Mouse (Mus musculus) thymus, postnatal 36 days (tissue): Measurements from ENCODE around the gene Slc25a21.

Experiments
- DNase-seq, 2 experiments: peaks; one replicate each; pipeline ENCODE4 v3.0.0; 2022; ENCODE audit warnings: mixed read lengths in 2 of 2

The Slc25a21 gene

DNA sequence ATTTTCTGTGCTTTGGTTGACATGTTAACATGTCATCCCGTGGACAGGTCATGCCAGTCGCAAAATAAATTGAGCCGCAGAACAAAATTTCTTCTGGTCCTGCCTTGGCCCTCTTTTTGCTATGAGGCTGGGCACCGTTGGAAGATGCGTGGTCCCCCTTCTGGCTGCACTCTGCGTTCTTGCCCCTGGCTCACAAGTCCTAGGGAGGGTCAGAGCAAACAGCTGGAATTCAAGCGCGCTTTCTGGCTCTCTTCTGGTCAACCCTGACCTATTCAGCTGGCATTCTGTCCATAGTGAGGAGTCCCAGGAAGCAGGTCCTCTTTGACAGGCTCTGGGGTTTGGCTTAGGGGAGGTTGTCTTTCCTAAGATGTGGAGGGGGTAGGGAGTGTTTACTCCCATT is 508.4 kb downstream of the Slc25a21 start:
- no peak for DNase-seq

DNA sequence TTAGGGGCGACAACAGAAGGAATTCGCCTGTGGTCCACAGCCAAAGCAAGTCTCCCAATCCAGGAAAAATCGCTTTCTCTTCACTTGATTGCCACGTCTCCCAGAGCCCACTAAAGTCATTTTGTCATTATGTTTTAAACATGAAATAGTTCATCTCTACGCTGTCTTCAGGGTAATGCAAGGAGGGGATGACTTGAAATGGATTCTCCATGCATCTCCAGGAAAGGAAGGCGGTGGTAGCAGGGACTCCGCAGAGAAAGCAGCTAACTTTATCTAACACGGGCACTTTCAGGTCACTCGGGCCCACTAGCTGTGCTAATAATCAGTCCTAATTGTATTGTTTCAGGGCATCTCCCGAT is 508.8 kb downstream of the Slc25a21 start:
- DNase-seq, result no peak

DNA sequence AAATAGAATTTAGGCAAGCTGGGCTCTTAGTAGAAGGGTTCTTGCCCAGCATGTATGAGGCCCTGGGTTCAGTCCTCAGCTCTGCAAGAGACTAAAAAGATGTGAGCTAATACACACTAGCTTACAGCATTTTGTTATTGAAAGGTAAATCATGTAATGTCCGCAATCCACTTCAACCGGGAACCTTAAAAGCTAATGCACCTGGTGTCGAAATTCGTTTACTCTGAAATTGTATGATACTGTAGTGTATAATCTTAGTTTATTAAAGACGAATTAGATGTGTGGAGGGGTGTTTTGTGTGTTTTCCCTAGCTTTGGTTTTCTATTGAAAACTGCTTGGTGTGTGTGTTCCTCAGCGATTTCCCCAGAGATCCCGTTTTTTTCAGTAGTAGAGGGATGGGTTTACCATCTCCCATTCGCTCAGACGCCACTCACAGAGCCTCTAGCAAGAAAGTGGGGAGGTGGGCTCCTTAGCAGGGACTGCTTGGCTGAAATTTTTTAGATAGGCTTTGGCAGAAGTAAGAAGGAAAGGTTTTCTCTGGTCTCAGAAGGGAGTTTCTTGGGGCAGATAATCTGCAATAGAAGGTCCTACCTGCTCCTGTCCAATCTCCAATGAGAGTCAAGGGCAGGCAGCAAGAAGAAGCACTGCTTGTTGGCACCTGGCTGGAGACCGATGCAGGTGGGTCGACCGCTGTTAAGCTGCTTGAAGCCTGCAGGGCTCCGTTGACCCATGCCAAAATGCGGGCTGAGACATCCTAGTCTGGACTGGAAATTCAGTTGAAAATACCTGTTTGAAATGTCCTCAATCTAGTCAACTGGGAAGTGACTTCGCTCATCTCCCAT is 509.4 kb downstream of the Slc25a21 start:
- no peak for DNase-seq

DNA sequence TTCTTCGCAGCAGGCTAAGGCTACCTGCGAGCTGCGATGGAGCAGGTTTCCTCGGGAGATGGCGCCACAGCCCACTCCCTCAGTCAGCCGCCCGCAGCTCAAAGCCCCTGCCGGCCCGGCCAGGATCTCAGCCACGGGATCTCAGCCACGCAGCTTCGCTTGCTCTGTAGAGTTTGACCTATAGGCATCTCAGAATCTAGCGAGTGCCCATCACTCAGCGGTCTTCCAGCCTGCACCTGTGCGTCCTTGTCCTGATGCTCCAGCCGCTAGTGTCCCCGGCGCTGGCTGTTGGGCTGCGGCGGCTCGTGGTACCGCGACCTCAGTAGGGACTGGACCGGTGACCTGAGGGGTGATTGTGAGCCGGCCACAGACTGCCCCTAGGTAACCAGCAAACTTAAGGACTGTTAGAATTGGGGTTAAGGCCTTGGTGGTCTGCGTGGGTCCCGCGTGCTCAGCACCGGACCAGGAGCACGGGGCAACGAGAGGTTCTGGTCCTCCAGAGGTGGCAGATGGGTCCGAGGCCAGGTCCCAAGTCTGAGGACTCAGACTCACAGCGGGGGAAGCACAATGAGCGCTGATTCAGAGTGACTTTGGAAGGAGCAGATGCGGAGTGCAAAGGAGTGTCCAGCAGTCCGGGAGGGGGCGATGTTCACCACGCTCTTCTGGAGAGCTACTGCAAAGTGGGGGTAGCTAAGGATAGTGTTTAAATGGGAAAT is 516.0 kb downstream of the Slc25a21 start:
- no peak for DNase-seq

DNA sequence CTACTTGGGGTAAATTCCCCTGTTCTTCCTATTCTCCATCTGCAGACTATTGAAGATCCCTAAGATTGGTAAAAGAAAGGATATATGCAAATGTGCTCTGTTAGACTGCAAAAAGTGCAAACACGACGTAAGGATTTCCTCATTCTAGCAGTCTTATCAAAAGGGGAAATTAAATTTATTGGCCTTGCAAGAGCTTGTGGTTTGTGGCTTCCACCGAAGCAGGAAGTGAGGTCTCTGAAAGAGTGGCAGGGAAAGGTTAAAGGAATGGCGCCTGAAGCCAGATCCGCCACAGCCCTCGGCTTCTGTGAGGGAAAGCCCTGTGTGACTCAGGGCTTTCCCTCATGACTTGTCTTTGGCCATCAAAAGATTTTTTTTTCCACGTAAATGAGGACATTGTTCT is 519.7 kb downstream of the Slc25a21 start:
- DNase-seq, result no peak

DNA sequence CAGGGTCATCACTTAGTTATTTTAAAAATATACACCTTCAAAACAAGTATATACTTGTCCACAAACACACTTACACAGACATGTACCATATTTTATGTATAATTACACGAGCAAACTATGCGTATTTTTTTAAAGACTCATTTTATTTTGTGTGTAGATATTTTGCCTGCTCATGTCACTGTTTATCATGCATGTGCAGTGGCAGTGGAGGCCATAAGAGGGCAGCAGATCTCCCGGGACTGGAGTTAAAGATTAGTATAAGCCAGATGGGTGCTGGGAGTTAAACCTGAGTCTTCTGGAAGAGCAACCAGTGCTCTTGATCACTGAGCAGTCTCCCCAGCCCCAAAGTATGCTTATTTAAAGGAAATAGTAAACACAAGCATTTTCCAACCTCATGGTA is 522.5 kb downstream of the Slc25a21 start:
- no peak for DNase-seq

DNA sequence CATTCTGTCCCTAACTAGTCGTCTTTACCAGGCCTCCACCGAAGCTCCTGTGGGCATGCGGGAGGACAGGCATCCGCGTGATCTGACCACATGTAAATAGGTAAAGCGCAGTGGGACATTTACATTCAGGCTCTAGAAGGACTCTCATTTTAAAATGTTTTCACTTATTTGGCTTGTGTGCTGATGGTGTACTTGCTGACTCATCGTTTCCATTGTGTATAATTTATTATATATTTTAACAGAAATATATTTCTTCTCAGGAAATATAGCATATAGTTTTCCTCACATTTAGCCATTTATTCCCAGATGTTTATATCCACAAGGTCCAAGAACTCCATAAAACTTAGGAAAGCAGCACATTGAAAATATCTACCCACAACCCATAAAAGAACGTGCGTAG is 526.5 kb downstream of the Slc25a21 start:
- no peak for DNase-seq

DNA sequence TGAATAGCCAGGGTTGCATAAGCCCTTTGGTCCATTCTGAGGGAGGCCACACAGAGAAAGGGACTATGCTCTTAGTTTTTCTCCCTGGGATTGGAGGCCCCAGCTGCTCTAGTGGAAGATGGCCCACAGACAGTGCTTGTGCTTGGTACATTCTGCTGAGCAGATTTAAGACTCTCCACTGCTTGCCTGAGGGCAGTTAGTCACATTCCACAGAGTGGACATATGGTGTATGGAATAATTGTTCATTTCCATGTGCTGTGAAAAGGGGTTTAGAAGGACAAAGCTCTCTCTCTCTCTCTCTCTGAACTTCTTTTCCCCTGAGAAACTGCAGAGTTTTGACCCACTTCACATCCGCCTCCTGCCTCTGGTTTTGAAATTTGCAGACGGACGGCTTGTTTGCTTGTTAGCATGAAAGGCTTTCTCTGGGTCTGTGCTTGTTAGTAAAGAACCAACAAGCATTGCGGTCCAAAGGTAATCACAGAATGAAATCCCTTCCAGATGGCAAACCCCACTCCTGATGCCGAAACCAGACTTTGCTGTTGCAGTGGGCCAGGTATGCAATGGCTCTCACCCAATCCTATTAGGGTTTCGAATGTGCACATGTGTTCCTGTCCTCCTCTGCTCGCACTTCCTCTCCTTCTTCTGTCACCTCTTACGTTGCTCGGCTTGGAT is 527.7 kb downstream of the Slc25a21 start:
- DNase-seq, result no peak
